Mouse (Mus musculus): ENCODE measurements at regions not wholly inside any gene's neighbourhood (a gene's known extent, or its start where the extent isn't known, plus 50 kb on each side); places are given as distances from the start of the nearest gene placed in this dataset.

DNA sequence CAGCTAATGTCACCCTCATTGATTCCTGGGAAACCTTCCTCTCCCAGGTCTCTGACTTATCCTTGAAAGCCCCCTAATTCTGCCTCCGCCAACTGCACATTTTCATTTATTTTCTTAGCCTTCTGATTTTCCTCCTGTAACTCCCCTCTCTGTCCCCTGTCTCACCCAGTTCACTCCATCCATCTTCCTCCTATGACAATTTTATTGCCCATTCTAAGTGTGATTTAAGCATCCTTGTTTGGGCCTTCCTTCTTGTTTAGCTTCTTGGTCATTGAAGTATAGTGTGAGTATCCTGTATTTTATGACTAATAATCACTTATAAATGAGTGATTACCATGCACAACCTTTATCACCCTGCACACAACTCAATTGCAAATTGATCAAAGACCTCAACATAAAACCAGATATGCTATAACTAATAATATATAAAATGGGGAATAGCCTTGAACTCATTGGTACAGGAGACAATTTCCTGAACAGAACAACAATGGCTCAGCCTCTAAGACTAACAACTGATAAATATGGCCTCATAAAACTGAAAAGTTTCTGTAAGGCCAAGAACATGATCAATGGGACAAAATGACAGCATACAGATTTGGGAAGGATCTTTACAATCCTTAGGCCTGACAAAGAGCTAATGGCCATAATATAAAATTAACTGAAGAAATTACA lies 559.2 kb upstream of the Sorcs1 start:
- Histone ChIP-seq H3K27ac (ENCODE audit: insufficient read depth, low read depth) (no peak overlapping the region), H3K79me2 (replicated peaks; ENCODE audit: control insufficient read depth, extremely low read depth, insufficient read depth, poor library complexity, severe bottlenecking) (no peaks in the 10 kb centered on the region), H3K27me3 (replicated peaks) (no peaks in the 10 kb centered on the region), H3K4me3 (replicated peaks in 1 of 3; ENCODE audit: low read depth in 2 of 3, low read length in 2 of 3, poor library complexity in 1 of 3) (no peak overlapping the region), H3K4me1 (ENCODE audit: control insufficient read depth in 1 of 2, insufficient read depth in 2 of 2) (no peaks in the 10 kb centered on the region), H3K36me3 (replicated peaks in 1 of 2; ENCODE audit: control insufficient read depth in 1 of 2, insufficient read depth in 1 of 2, low read length in 1 of 2) (no peaks in the 10 kb centered on the region), H3K4me2 (ENCODE audit: insufficient read depth, low read depth, poor library complexity, severe bottlenecking) (no peak overlapping the region), H3K9ac (ENCODE audit: insufficient read depth, low read depth) (no peak overlapping the region), H3K9me3 (replicated peaks; ENCODE audit: low read length) (peaks cover 27% of the 10 kb centered on the region)
- in situ Hi-C loops (cut with MboI; ENCODE audit: low pct_ligation_motif_present, low pct_unique_long_range_greater_than_20kb, low sequenced_read_pairs) (no loop called here), dilution Hi-C loops (cut with MboI; ENCODE audit: extremely low pct_ligation_motif_present, extremely low pct_unique_long_range_greater_than_20kb, low sequenced_read_pairs) (no loop called here)
- TF ChIP-seq PAX5 (IDR thresholded peaks at IDR 0.05; ENCODE audit: low read length) (no peak), RCOR1 (conservative IDR thresholded peaks at IDR 0.05; ENCODE audit: low read depth, low read length) (no peak), MYC (IDR thresholded peaks at IDR 0.05; ENCODE audit: low read depth, low read length) (no peak)
- DNase-seq (ENCODE audit: extremely low read depth): no peak

DNA sequence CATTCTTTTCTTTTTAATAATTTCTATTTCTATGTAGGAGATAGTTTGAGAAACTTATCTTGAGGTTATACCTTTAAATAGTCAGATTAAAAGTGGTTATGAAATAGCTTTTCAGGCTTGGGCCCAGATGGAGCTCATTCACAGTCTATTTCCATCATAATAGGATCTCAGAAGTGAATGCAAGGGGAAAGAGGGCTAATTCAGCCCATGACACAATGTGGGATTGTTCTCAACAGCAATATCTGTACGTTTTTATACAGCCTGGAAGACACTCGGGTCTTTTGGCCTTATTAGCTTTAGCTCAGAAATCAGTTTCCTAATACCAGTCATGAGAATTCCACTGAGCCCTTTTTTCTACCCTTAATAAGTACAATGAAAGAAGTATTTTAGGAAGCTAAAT lies 554.1 kb upstream of the Sorcs1 start:
- peaks cover 37% of the 10 kb centered on the region for H3K9me3 ChIP-seq (replicated peaks; ENCODE audit: low read length)
- no peak overlapping the region for H3K9ac ChIP-seq (ENCODE audit: insufficient read depth, low read depth)
- TF ChIP-seq POLR2A (IDR thresholded peaks at IDR 0.05; ENCODE audit: low read depth, low read length) (no peak), SIN3A (IDR thresholded peaks at IDR 0.05; ENCODE audit: low read length) (no peak), JUN (IDR thresholded peaks at IDR 0.05; ENCODE audit: insufficient read depth, low read depth, low read length) (no peak), ZKSCAN1 (IDR thresholded peaks at IDR 0.05; ENCODE audit: borderline replicate concordance, low read depth, low read length) (no peak), MYC (IDR thresholded peaks at IDR 0.05; ENCODE audit: low read depth, low read length) (no peak), BHLHE40 (IDR thresholded peaks at IDR 0.05; ENCODE audit: low read depth, low read length) (no peak), USF1 (IDR thresholded peaks at IDR 0.05; ENCODE audit: low read depth, low read length) (no peak), MAFK (IDR thresholded peaks at IDR 0.05; ENCODE audit: insufficient replicate concordance, low read length) (no peak), USF2 (conservative IDR thresholded peaks at IDR 0.05; ENCODE audit: low read depth, low read length) (no peak), PAX5 (IDR thresholded peaks at IDR 0.05; ENCODE audit: low read length) (no peak), ELF1 (IDR thresholded peaks at IDR 0.05; ENCODE audit: low read depth, low read length) (no peak), CTCF (conservative IDR thresholded peaks at IDR 0.05 in 1 of 2, IDR thresholded peaks at IDR 0.05 in 1 of 2; ENCODE audit: low read depth in 2 of 2, low read length in 2 of 2) (no peak)
- dilution Hi-C loops (cut with MboI; ENCODE audit: extremely low pct_ligation_motif_present, extremely low pct_unique_long_range_greater_than_20kb, low sequenced_read_pairs): no loop called here
- no peak for DNase-seq (ENCODE audit: extremely low read depth)
- H3K27me3 ChIP-seq (replicated peaks): no peaks in the 10 kb centered on the region
- no peaks in the 10 kb centered on the region for H3K4me1 ChIP-seq (ENCODE audit: control insufficient read depth in 1 of 2, insufficient read depth in 2 of 2)
- no peaks in the 10 kb centered on the region for H3K79me2 ChIP-seq (replicated peaks; ENCODE audit: control insufficient read depth, extremely low read depth, insufficient read depth, poor library complexity, severe bottlenecking)
- H3K36me3 ChIP-seq (replicated peaks in 1 of 2; ENCODE audit: control insufficient read depth in 1 of 2, insufficient read depth in 1 of 2, low read length in 1 of 2): no peaks in the 10 kb centered on the region
- no peak overlapping the region for H3K4me2 ChIP-seq (ENCODE audit: insufficient read depth, low read depth, poor library complexity, severe bottlenecking)
- in situ Hi-C loops (cut with MboI; ENCODE audit: low pct_ligation_motif_present, low pct_unique_long_range_greater_than_20kb, low sequenced_read_pairs): no loop called here
- no peak overlapping the region for H3K27ac ChIP-seq (ENCODE audit: insufficient read depth, low read depth)
- no peak overlapping the region for H3K4me3 ChIP-seq (replicated peaks in 1 of 3; ENCODE audit: low read depth in 2 of 3, low read length in 2 of 3, poor library complexity in 1 of 3)

GRCm38 (mm10) chr19:51226932-51227331 lies 548.5 kb upstream of the Sorcs1 start:
- in situ Hi-C loops (cut with MboI; ENCODE audit: low pct_ligation_motif_present, low pct_unique_long_range_greater_than_20kb, low sequenced_read_pairs): no loop called here
- no peaks in the 10 kb centered on the region for H3K4me1 ChIP-seq (ENCODE audit: control insufficient read depth in 1 of 2, insufficient read depth in 2 of 2)
- TF ChIP-seq JUND (conservative IDR thresholded peaks at IDR 0.05; ENCODE audit: low read depth, low read length): no peak
- TF ChIP-seq MAFK (IDR thresholded peaks at IDR 0.05; ENCODE audit: insufficient replicate concordance, low read length): peak; percentile 38; the same call in 1 of the 2 replicates
- H3K27ac ChIP-seq (ENCODE audit: insufficient read depth, low read depth): no peak overlapping the region
- no peak for DNase-seq (ENCODE audit: extremely low read depth)
- H3K27me3 ChIP-seq (replicated peaks): no peaks in the 10 kb centered on the region
- no peak overlapping the region for H3K4me3 ChIP-seq (replicated peaks in 1 of 3; ENCODE audit: low read depth in 2 of 3, low read length in 2 of 3, poor library complexity in 1 of 3)
- H3K79me2 ChIP-seq (replicated peaks; ENCODE audit: control insufficient read depth, extremely low read depth, insufficient read depth, poor library complexity, severe bottlenecking): no peaks in the 10 kb centered on the region
- no peaks in the 10 kb centered on the region for H3K36me3 ChIP-seq (replicated peaks in 1 of 2; ENCODE audit: control insufficient read depth in 1 of 2, insufficient read depth in 1 of 2, low read length in 1 of 2)
- dilution Hi-C loops (cut with MboI; ENCODE audit: extremely low pct_ligation_motif_present, extremely low pct_unique_long_range_greater_than_20kb, low sequenced_read_pairs): no loop called here
- no peak overlapping the region for H3K9ac ChIP-seq (ENCODE audit: insufficient read depth, low read depth)
- H3K4me2 ChIP-seq (ENCODE audit: insufficient read depth, low read depth, poor library complexity, severe bottlenecking): no peak overlapping the region
- peaks cover 22% of the 10 kb centered on the region for H3K9me3 ChIP-seq (replicated peaks; ENCODE audit: low read length)
